Mouse (Mus musculus) olfactory bulb, adult 2 months (tissue): ENCODE measurements around the gene Haus3.

ENCODE experiments used
- CTCF ChIP-seq: fragments of 200-500 bp; IDR thresholded peaks from 2 replicates; pipeline ENCODE4 v1.5.1; 2012; ENCODE audit warnings: low read depth, mild to moderate bottlenecking, low read length, moderate library complexity; ENCODE audit not compliant: insufficient read depth
- POLR2A ChIP-seq: fragments of 200-500 bp; IDR thresholded peaks from 2 replicates; pipeline ENCODE4 v1.6.1; 2012; ENCODE audit warnings: mild to moderate bottlenecking, low read depth, low read length, moderate library complexity; ENCODE audit not compliant: insufficient read depth

DNA sequence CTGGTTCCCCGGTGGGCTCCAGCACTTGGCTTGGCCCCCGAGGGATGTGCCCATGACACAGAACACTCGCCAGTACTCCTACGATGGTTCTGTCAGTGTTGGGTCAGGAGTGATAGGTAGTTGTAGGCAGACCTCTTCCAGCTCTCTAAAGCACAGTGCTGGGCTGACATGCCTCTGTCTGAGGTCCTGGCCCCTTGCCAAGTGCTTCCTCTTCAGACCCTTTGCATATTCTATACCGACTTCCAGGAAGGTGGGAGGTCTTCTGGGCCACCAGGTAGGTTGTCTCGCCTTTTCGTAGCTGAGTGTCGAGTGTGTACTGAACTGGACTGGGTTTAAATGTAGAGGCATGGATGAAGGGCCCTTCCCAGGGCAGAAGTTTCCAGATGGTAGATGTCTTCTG lies 44.3 kb upstream of the Haus3 start:
- TF ChIP-seq CTCF (no peak), POLR2A (no peak)
